Mouse (Mus musculus) heart, embryonic 15.5 days (tissue): ENCODE data around the gene Zswim2. TPM values are rescaled to one million over a fixed set of nuclear protein-coding genes. Genes with fewer than 3 reads are reported as not detected.

ENCODE experiments used
- ATAC-seq: fragments of 200-750 bp; cut with Nextera tagmentation; replicated peaks from 2 replicates; pipeline ENCODE4 v1.8.0; 2017; ENCODE audit warnings: low read depth, moderate TSS enrichment; ENCODE audit not compliant: insufficient number of reproducible peaks, insufficient read depth, low FRiP score
- H3K27ac ChIP-seq: fragments of 300-500 bp; sonication (generic); 2 replicates; pipeline ENCODE4 v1.5.1; 2015; ENCODE audit warnings: mild to moderate bottlenecking, inconsistent platforms
- H3K27me3 ChIP-seq: fragments of 300-500 bp; sonication (generic); 2 replicates; pipeline ENCODE4 v1.6.1; 2015; ENCODE audit warnings: inconsistent platforms
- H3K36me3 ChIP-seq: fragments of 300-500 bp; sonication (generic); 2 replicates; pipeline ENCODE4 v1.6.1; 2015; ENCODE audit warnings: mild to moderate bottlenecking, inconsistent platforms
- H3K4me1 ChIP-seq: fragments of 300-500 bp; sonication (generic); replicated peaks from 2 replicates; pipeline ENCODE4 v1.6.1; 2015; ENCODE audit warnings: inconsistent platforms
- H3K4me2 ChIP-seq: fragments of 300-500 bp; sonication (generic); 2 replicates; pipeline ENCODE4 v1.6.1; 2015; ENCODE audit warnings: inconsistent platforms, mild to moderate bottlenecking, moderate library complexity
- H3K4me3 ChIP-seq: fragments of 300-500 bp; sonication (generic); 2 replicates; pipeline ENCODE4 v1.5.1; 2015; ENCODE audit warnings: mild to moderate bottlenecking, inconsistent platforms
- H3K9ac ChIP-seq: fragments of 300-500 bp; sonication (generic); 2 replicates; pipeline ENCODE4 v1.6.1; 2015; ENCODE audit warnings: mild to moderate bottlenecking, inconsistent platforms
- H3K9me3 ChIP-seq: fragments of 300-500 bp; sonication (generic); replicated peaks from 2 replicates; pipeline ENCODE4 v1.6.1; 2016; ENCODE audit warnings: inconsistent platforms
- WGBS: fragments of 180-500 bp; shearing (Covaris S2); methylation state at CpG from one replicate; pipeline ENCODE4 v1.1.7; 2015; ENCODE audit warnings: mixed read lengths; 5-methylcytosine and 5-hydroxymethylcytosine counted together
- polyA plus RNA-seq: library from polyadenylated mRNA; unstranded; fragments of >200 nt; fragmentation: Nextera tagmentation; extraction: Ambion mirVana; gene quantifications from 2 replicates; pipeline ENCODE4 v1.2.1, GENCODE M21; 2015

The Zswim2 gene
- polyA plus RNA-seq, 1 experiment from 2014 or later = not detected

GRCm38 (mm10) chr2:83901896-83902540, 39.0 kb downstream of the Zswim2 start:
- Histone ChIP-seq H3K4me2 (no peak overlapping the region), H3K4me3 (no peak overlapping the region), H3K27ac (no peak overlapping the region), H3K9ac (no peak overlapping the region), H3K4me1 (no peaks in the 10 kb centered on the region), H3K27me3 (no peaks in the 10 kb centered on the region), H3K36me3 (no peaks in the 10 kb centered on the region), H3K9me3 (no peaks in the 10 kb centered on the region)
- 58% methylated on average over 2 of the region's 2 CpGs for WGBS
- no peak for ATAC-seq

- 86% methylated on average over 2 of the region's 2 CpGs for WGBS
- no peak overlapping the region for H3K4me3 ChIP-seq
Observed at GRCm38 (mm10) chr2:83893701-83894100, 47.3 kb downstream of the Zswim2 start.

GRCm38 (mm10) chr2:83883850-83884420, 57.1 kb downstream of the Zswim2 start:
- no peaks in the 10 kb centered on the region for H3K27me3 ChIP-seq
- no peak overlapping the region for H3K27ac ChIP-seq
- H3K4me3 ChIP-seq = no peak overlapping the region
- H3K4me2 ChIP-seq = no peak overlapping the region
- ATAC-seq = no peak
- H3K9ac ChIP-seq = no peak overlapping the region
- H3K9me3 ChIP-seq = no peaks in the 10 kb centered on the region
- WGBS = 56% methylated on average over 6 of the region's 6 CpGs
- no peaks in the 10 kb centered on the region for H3K4me1 ChIP-seq
- H3K36me3 ChIP-seq = no peaks in the 10 kb centered on the region

More at GRCm38 (mm10) chr2:83893701-83894100, 47.3 kb downstream of the Zswim2 start:
- Histone ChIP-seq H3K9me3 (no peaks in the 10 kb centered on the region), H3K4me1 (no peaks in the 10 kb centered on the region), H3K27ac (no peak overlapping the region), H3K9ac (no peak overlapping the region), H3K36me3 (no peaks in the 10 kb centered on the region), H3K4me2 (no peak overlapping the region), H3K27me3 (no peaks in the 10 kb centered on the region)
- no peak for ATAC-seq

Other genes with a start within 250 kb of the Zswim2 start
- gene Itgav, start 216.8 kb downstream of the Zswim2 start, polyA plus RNA-seq = 54.0 and 58.7 TPM in 2 replicates
- 1.7 and 2.7 TPM in 2 replicates for gene Fam171b, start 128.6 kb downstream of the Zswim2 start, polyA plus RNA-seq
- not detected in 2 replicates for gene Gm13698, start 14.5 kb upstream of the Zswim2 start, polyA plus RNA-seq
- not detected in 2 replicates for gene Gm13693, start 20.3 kb upstream of the Zswim2 start, polyA plus RNA-seq
- gene Gm13695, start 26.1 kb upstream of the Zswim2 start, polyA plus RNA-seq = not detected in 2 replicates
- not detected in 2 replicates for gene Gm13696, start 31.9 kb upstream of the Zswim2 start, polyA plus RNA-seq
- gene Gm13694, start 37.7 kb upstream of the Zswim2 start, polyA plus RNA-seq = not detected in 2 replicates
- gene Gm13697, start 43.5 kb upstream of the Zswim2 start, polyA plus RNA-seq = not detected in 2 replicates
- gene Gm13691, start 49.3 kb upstream of the Zswim2 start, polyA plus RNA-seq = not detected in 2 replicates